In the genomic region with DNA sequence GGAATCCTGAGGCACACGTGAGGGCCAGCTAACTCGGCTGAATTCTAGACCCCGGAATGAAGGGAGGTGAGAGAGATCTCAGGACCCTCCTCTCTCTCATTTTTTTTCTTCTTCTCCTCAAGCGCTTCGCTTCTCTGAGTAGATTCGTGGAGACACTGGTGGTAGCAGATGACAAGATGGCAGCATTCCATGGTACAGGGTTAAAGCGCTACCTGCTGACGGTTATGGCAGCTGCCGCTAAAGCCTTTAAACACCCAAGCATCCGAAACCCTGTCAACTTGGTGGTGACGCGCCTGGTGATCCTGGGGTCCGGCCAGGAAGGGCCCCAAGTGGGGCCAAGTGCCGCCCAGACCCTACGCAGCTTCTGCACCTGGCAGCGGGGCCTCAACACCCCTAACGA, we compare ENCODE assay signal across 9 mouse cellular contexts. TPM values are rescaled to one million over a fixed set of nuclear protein-coding genes. Genes with fewer than 3 reads are reported as not detected.
A peak's percentile ranks its signal among the peaks of the same experiment; 100 is the strongest.
DNase-seq lines count a peak whose midpoint lies in the region; ATAC-seq lines count a peak whose summit lies in the region.
"Had no signal": no experiment of that assay in that cellular context is flagged by ENCODE, and none has a peak within 500 bp of the region (broad histone marks: within the 10 kb centered on the region; RNA-seq: fewer than 3 reads in every experiment).

No protein-coding gene starts in this region.

- ATAC-seq in intestine, embryonic 16.5 days = no peak
- no peak for ATAC-seq in neural tube, embryonic 15.5 days (ENCODE audit: low FRiP score)
- ATAC-seq: Patski had no signal

- DNase-seq in left cerebral cortex, postnatal 4 days = peak; percentile 44
- DNase-seq in left cerebral cortex, postnatal 14 days (ENCODE audit: low spot score in 2 of 2) = no peak
- no peak for DNase-seq in forebrain, embryonic 10.5 days (ENCODE audit: extremely low spot score, low spot score)
- no peak for DNase-seq in c-Kit-positive CD71-positive TER-119-positive erythroid progenitor cells, embryonic 14.5 days (ENCODE audit: low spot score)
- no peak for DNase-seq in testis, postnatal 10 days (ENCODE audit: low spot score)
- DNase-seq: cerebellum, adult 9-10 months had no signal

- H3K27me3 ChIP-seq in forebrain, embryonic 10.5 days (ENCODE audit: poor library complexity, severe bottlenecking) = peaks cover 14% of the 10 kb centered on the region
- no peaks in the 10 kb centered on the region; the same call in 1 of the 2 replicates for H3K27me3 ChIP-seq in intestine, embryonic 16.5 days (replicated peaks; ENCODE audit: control insufficient read depth, insufficient read depth, low read length)
- H3K27me3 ChIP-seq in neural tube, embryonic 15.5 days (replicated peaks) = no peaks in the 10 kb centered on the region
- H3K27me3 ChIP-seq: Patski had no signal

- peaks cover 40% of the 10 kb centered on the region for H3K36me3 ChIP-seq in forebrain, embryonic 10.5 days (replicated peaks)
- no peaks in the 10 kb centered on the region for H3K36me3 ChIP-seq in intestine, embryonic 16.5 days (ENCODE audit: control insufficient read depth, insufficient read depth, low read length)
- H3K36me3 ChIP-seq in neural tube, embryonic 15.5 days = no peaks in the 10 kb centered on the region

- H3K4me1 ChIP-seq in forebrain, embryonic 10.5 days = peaks cover 64% of the 10 kb centered on the region
- peaks cover 36% of the 10 kb centered on the region for H3K4me1 ChIP-seq in intestine, embryonic 16.5 days (ENCODE audit: control insufficient read depth, insufficient read depth, low read length)
- peaks cover 42% of the 10 kb centered on the region for H3K4me1 ChIP-seq in neural tube, embryonic 15.5 days

- 42% methylated on average over 17 of the region's 17 CpGs for WGBS in forebrain, embryonic 10.5 days
- 60% methylated on average over 17 of the region's 17 CpGs for WGBS in intestine, embryonic 16.5 days
- 58% methylated on average over 17 of the region's 17 CpGs for WGBS in neural tube, embryonic 15.5 days

- intact Hi-C loops in left cerebral cortex, postnatal 4 days (cut with DNase I) = no loop called here
- intact Hi-C loops in left cerebral cortex, postnatal 14 days (cut with DNase I) = loop anchor here (10.0 kb wide), 1 partner anchor 138 kb away; a partner anchor contains a TSS

- peak overlapping the region; percentile 49 for H3K4me2 ChIP-seq in intestine, embryonic 16.5 days (ENCODE audit: low read depth, low read length)
- peak overlapping the region; percentile 49 for H3K4me2 ChIP-seq in neural tube, embryonic 15.5 days

- no peaks in the 10 kb centered on the region for H3K9me3 ChIP-seq in forebrain, embryonic 10.5 days
- no peaks in the 10 kb centered on the region for H3K9me3 ChIP-seq in intestine, embryonic 16.5 days (ENCODE audit: control insufficient read depth, low read length)
- H3K9me3 ChIP-seq in neural tube, embryonic 15.5 days (replicated peaks) = no peaks in the 10 kb centered on the region

- H3K9ac ChIP-seq in intestine, embryonic 16.5 days (ENCODE audit: low read depth, low read length) = peak overlapping the region; percentile 46
- H3K9ac ChIP-seq in neural tube, embryonic 15.5 days (replicated peaks) = no peak overlapping the region

- peak overlapping the region; percentile 53 for H3K4me3 ChIP-seq in forebrain, embryonic 10.5 days
- H3K4me3 ChIP-seq in intestine, embryonic 16.5 days (ENCODE audit: low read length) = peak overlapping the region; percentile 40
- H3K4me3 ChIP-seq in neural tube, embryonic 15.5 days (replicated peaks) = 0 out of 2 replicates have a peak overlapping the region, but pooled peaks have one; percentile 6

- H3K27ac ChIP-seq in forebrain, embryonic 10.5 days = peak overlapping the region; percentile 87
- H3K27ac ChIP-seq in intestine, embryonic 16.5 days (ENCODE audit: low read length) = peak overlapping the region; percentile 75
- H3K27ac ChIP-seq in neural tube, embryonic 15.5 days (replicated peaks) = peak overlapping the region; percentile 60

RNA-seq across cellular contexts. Expression of a gene that starts 1.2 kb away (rescaled TPM):
- 100 to 1,000 TPM; 183 to 186 TPM for total RNA-seq in left cerebral cortex, postnatal 4 days (2021)
- 100 to 1,000 TPM; 265 to 285 TPM for total RNA-seq in left cerebral cortex, postnatal 14 days (2021)
- polyA plus RNA-seq in forebrain, embryonic 10.5 days (2016; fragmentation: Nextera tagmentation; extraction: Ambion mirVana) = 270 and 274 TPM in 2 replicates
- 339 and 373 TPM in 2 replicates for polyA plus RNA-seq in intestine, embryonic 16.5 days (2015; fragmentation: Nextera tagmentation; extraction: Ambion mirVana)
- polyA plus RNA-seq in neural tube, embryonic 15.5 days (2015; fragmentation: Nextera tagmentation; extraction: Ambion mirVana) = 237 and 260 TPM in 2 replicates

RNA-seq across cellular contexts. Expression of a gene that starts 2.2 kb away (rescaled TPM):
- 1 to 10 TPM; 4.2 to 5.3 TPM for total RNA-seq in left cerebral cortex, postnatal 4 days (2021)
- total RNA-seq in left cerebral cortex, postnatal 14 days (2021) = 10 to 100 TPM; 11.1 to 17.0 TPM
- polyA plus RNA-seq in forebrain, embryonic 10.5 days (2016; fragmentation: Nextera tagmentation; extraction: Ambion mirVana) = 9.3 and 10.8 TPM in 2 replicates
- polyA plus RNA-seq in intestine, embryonic 16.5 days (2015; fragmentation: Nextera tagmentation; extraction: Ambion mirVana) = 6.3 and 7.0 TPM in 2 replicates
- 3.3 and 3.6 TPM in 2 replicates for polyA plus RNA-seq in neural tube, embryonic 15.5 days (2015; fragmentation: Nextera tagmentation; extraction: Ambion mirVana)

RNA-seq across cellular contexts. Expression of a gene that starts 17.7 kb away (rescaled TPM):
- 10 to 100 TPM; 74.2 to 87.8 TPM for total RNA-seq in left cerebral cortex, postnatal 4 days (2021)
- 10 to 100 TPM; 59.8 to 61.3 TPM for total RNA-seq in left cerebral cortex, postnatal 14 days (2021)
- 60.5 and 65.2 TPM in 2 replicates for polyA plus RNA-seq in forebrain, embryonic 10.5 days (2016; fragmentation: Nextera tagmentation; extraction: Ambion mirVana)
- 50.0 and 56.5 TPM in 2 replicates for polyA plus RNA-seq in intestine, embryonic 16.5 days (2015; fragmentation: Nextera tagmentation; extraction: Ambion mirVana)
- 90.6 and 97.6 TPM in 2 replicates for polyA plus RNA-seq in neural tube, embryonic 15.5 days (2015; fragmentation: Nextera tagmentation; extraction: Ambion mirVana)

RNA-seq across cellular contexts. Expression of a gene that starts 18.2 kb away (rescaled TPM):
- total RNA-seq in left cerebral cortex, postnatal 4 days (2021) = 1 to 10 TPM; 7.1 to 8.0 TPM
- 10 to 100 TPM; 11.1 to 16.0 TPM for total RNA-seq in left cerebral cortex, postnatal 14 days (2021)
- 12.0 and 12.1 TPM in 2 replicates for polyA plus RNA-seq in forebrain, embryonic 10.5 days (2016; fragmentation: Nextera tagmentation; extraction: Ambion mirVana)
- polyA plus RNA-seq in intestine, embryonic 16.5 days (2015; fragmentation: Nextera tagmentation; extraction: Ambion mirVana) = 50.3 and 52.1 TPM in 2 replicates
- 32.0 and 46.6 TPM in 2 replicates for polyA plus RNA-seq in neural tube, embryonic 15.5 days (2015; fragmentation: Nextera tagmentation; extraction: Ambion mirVana)

RNA-seq across cellular contexts. Expression of a gene that starts 27.6 kb away (rescaled TPM):
- 1 to 10 TPM; 2.6 to 3.0 TPM for total RNA-seq in left cerebral cortex, postnatal 4 days (2021)
- total RNA-seq in left cerebral cortex, postnatal 14 days (2021) = 1 to 10 TPM; 1.6 to 4.9 TPM
- 2.9 and 4.2 TPM in 2 replicates for polyA plus RNA-seq in forebrain, embryonic 10.5 days (2016; fragmentation: Nextera tagmentation; extraction: Ambion mirVana)
- polyA plus RNA-seq in intestine, embryonic 16.5 days (2015; fragmentation: Nextera tagmentation; extraction: Ambion mirVana) = 55.3 and 151 TPM in 2 replicates
- polyA plus RNA-seq in neural tube, embryonic 15.5 days (2015; fragmentation: Nextera tagmentation; extraction: Ambion mirVana) = 11.1 and 12.9 TPM in 2 replicates
- polyA plus RNA-seq: Patski had no signal
